Mouse (Mus musculus): Measurements from ENCODE around the gene Rsc1a1. TPM values are rescaled to one million over a fixed set of nuclear protein-coding genes. Genes with fewer than 3 reads are reported as not detected.
A peak's percentile ranks its signal among the peaks of the same experiment; 100 is the strongest.

Gene Rsc1a1
- total and polyA plus RNA-seq, 3 experiments = 4.6 TPM; not detected in 2

DNA sequence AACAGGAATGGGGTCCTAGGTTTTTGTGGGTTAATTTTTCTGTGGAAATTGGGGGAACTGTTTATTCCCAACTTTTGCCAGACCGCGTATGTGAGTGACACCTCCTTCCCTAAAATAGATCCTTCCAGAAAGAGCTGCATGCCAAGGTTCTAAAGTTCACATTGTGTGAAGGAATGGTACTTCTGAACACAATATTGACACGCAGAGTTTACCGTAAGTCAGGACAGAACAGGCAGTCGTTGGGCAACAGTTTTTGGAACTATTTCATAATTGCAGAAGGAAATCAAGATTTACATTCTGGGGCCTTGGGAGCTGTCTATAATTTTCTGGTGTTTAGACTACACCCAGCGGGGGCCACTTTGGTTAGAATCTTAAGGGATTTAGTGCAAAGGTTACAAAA is 36.6 kb upstream of the Rsc1a1 start:
- intact Hi-C loops (cut with DNase I) = loop anchor here (5.0 kb wide), 1 partner anchor 105 kb away; the partner anchor contains the start of gene Tmem82
- Histone ChIP-seq H3K27ac (peak overlapping the region; percentile 92), H3K36me3 (ENCODE audit: control insufficient read depth, insufficient read depth, low read length) (peaks cover 27% of the 10 kb centered on the region), H3K4me3 (peak overlapping the region; percentile 77), H3K27me3 (ENCODE audit: control insufficient read depth, insufficient read depth, low read length) (no peaks in the 10 kb centered on the region), H3K9ac (ENCODE audit: low read depth, low read length) (peak overlapping the region; percentile 55), H3K4me1 (ENCODE audit: control insufficient read depth, insufficient read depth, low read length) (peaks cover 10% of the 10 kb centered on the region), H3K79me2 (replicated peaks; ENCODE audit: control insufficient read depth, insufficient read depth, low read length) (peaks cover 6% of the 10 kb centered on the region)
- TF ChIP-seq POLR2A (IDR thresholded peaks at IDR 0.05; ENCODE audit: insufficient read depth, low read depth, low read length) = no peak
- no peak for TF ChIP-seq CTCF (IDR thresholded peaks at IDR 0.05)
- no peak for TF ChIP-seq EP300 (IDR thresholded peaks at IDR 0.05; ENCODE audit: insufficient read depth, low read depth, low read length)
- WGBS = 11% methylated on average over 6 of the region's 6 CpGs
- no peak for DNase-seq

DNA sequence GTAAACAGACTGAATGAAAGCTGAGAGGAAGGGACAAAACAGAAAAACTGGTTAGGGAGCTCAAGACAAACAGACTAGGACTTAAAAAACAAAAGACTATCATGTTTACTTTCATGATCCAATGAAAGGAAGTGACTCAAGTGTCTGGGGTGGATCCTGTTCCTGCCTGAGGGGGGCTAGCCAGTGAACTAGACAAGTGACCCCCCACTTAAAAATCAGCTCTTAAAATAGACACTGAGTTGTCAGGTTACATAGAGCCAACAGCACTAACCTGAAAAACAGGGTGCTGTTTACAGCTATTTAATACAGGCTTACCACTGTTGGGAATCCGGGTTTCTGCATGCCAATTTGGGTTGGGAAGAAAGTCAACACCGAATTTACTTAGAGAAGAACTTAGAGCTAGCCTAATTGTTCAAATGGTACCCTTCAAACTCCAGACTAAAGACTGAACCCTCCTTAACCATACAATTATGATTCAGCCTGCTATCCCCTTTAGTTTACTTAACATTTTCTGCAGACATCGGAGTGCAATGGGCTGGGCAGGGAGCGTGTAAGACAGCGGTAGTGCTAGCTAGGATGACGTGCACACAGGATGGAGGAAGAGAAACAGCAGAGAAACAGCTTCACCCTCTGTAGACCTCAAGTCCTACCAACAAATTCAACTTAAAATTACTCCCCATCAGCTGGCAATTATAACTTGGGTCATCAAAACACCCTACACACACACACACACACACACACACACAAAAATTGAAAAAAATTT is 35.5 kb upstream of the Rsc1a1 start:
- Histone ChIP-seq H3K4me1 (ENCODE audit: control insufficient read depth, insufficient read depth, low read length) (peaks cover 13% of the 10 kb centered on the region), H3K36me3 (ENCODE audit: control insufficient read depth, insufficient read depth, low read length) (peaks cover 35% of the 10 kb centered on the region), H3K27me3 (ENCODE audit: control insufficient read depth, insufficient read depth, low read length) (no peaks in the 10 kb centered on the region), H3K27ac (peak overlapping the region; percentile 92), H3K9ac (ENCODE audit: low read depth, low read length) (no peak overlapping the region), H3K79me2 (replicated peaks; ENCODE audit: control insufficient read depth, insufficient read depth, low read length) (peaks cover 9% of the 10 kb centered on the region), H3K4me3 (peak overlapping the region; percentile 7; the same call in 1 of the 2 replicates)
- DNase-seq = no peak
- intact Hi-C loops (cut with DNase I) = loop anchor here (5.0 kb wide), 1 partner anchor 104 kb away; the partner anchor contains the start of gene Tmem82
- WGBS = 8% methylated on average over 6 of the region's 6 CpGs
- TF ChIP-seq EP300 (IDR thresholded peaks at IDR 0.05; ENCODE audit: insufficient read depth, low read depth, low read length) (no peak), POLR2A (IDR thresholded peaks at IDR 0.05; ENCODE audit: insufficient read depth, low read depth, low read length) (no peak), CTCF (IDR thresholded peaks at IDR 0.05) (no peak)

GRCm38 (mm10) chr4:141719304-141719703 is 33.9 kb upstream of the Rsc1a1 start:
- no peaks in the 10 kb centered on the region for H3K27me3 ChIP-seq (ENCODE audit: control insufficient read depth, insufficient read depth, low read length)
- TF ChIP-seq EP300 (IDR thresholded peaks at IDR 0.05; ENCODE audit: insufficient read depth, low read depth, low read length) (no peak), POLR2A (IDR thresholded peaks at IDR 0.05; ENCODE audit: insufficient read depth, low read depth, low read length) (no peak), CTCF (IDR thresholded peaks at IDR 0.05) (no peak)
- H3K9ac ChIP-seq (ENCODE audit: low read depth, low read length) = no peak overlapping the region
- H3K4me1 ChIP-seq (ENCODE audit: control insufficient read depth, insufficient read depth, low read length) = peaks cover 24% of the 10 kb centered on the region
- no peak for DNase-seq
- H3K36me3 ChIP-seq (ENCODE audit: control insufficient read depth, insufficient read depth, low read length) = peaks cover 36% of the 10 kb centered on the region
- H3K79me2 ChIP-seq (replicated peaks; ENCODE audit: control insufficient read depth, insufficient read depth, low read length) = peaks cover 13% of the 10 kb centered on the region
- no peak overlapping the region for H3K4me3 ChIP-seq
- intact Hi-C loops (cut with DNase I) = no loop called here
- 87% methylated on average over 1 of the region's 1 CpGs for WGBS
- H3K27ac ChIP-seq = no peak overlapping the region; the same call in 1 of the 2 replicates

DNA sequence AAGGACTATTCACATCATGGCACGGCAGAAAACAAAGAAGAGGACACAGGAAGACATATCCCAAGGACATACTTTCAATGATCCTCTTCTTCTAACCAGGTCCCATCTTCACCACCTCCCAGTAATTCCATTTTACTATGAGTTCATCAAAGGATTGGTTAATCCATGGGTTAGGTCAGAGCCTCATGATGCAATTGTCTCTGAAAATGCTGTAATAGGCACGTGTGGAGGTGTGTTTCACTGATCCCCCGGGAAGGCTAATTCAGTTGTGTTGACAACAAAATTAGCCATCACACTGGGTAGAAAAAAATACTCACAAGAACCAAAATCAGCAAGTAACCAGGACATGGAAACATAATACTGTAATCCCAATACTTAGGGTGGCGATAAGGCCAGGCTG is 32.2 kb upstream of the Rsc1a1 start:
- TF ChIP-seq POLR2A (IDR thresholded peaks at IDR 0.05; ENCODE audit: insufficient read depth, low read depth, low read length) = no peak
- no peak for TF ChIP-seq EP300 (IDR thresholded peaks at IDR 0.05; ENCODE audit: insufficient read depth, low read depth, low read length)
- no peak for TF ChIP-seq CTCF (IDR thresholded peaks at IDR 0.05)
- Histone ChIP-seq H3K9ac (ENCODE audit: low read depth, low read length) (no peak overlapping the region), H3K36me3 (ENCODE audit: control insufficient read depth, insufficient read depth, low read length) (peaks cover 40% of the 10 kb centered on the region), H3K4me3 (no peak overlapping the region), H3K27me3 (ENCODE audit: control insufficient read depth, insufficient read depth, low read length) (no peaks in the 10 kb centered on the region), H3K27ac (no peak overlapping the region), H3K79me2 (replicated peaks; ENCODE audit: control insufficient read depth, insufficient read depth, low read length) (peaks cover 21% of the 10 kb centered on the region), H3K4me1 (ENCODE audit: control insufficient read depth, insufficient read depth, low read length) (peaks cover 25% of the 10 kb centered on the region)
- DNase-seq = no peak
- 62% methylated on average over 4 of the region's 4 CpGs for WGBS
- intact Hi-C loops (cut with DNase I) = no loop called here

DNA sequence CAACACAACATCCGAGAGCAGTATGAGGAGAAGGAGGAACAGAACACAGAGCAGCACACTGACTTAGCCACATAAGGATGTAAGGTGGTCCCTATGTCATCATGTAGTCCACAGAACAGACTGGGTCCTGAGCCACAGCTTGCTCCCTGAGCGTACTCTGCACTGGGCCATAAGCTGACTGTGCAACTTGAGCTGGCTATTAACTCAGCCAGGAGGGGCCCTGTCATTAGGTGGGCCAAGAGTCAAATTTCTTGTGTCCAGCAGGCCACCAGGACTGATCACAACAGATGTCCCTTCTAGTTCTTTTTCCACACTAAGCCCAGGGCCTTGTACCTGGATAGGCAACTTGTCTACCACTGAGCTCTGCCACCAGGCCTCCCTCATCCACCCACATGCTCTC is 29.6 kb upstream of the Rsc1a1 start:
- no peak for DNase-seq
- H3K36me3 ChIP-seq (ENCODE audit: control insufficient read depth, insufficient read depth, low read length) = peaks cover 33% of the 10 kb centered on the region
- peaks cover 19% of the 10 kb centered on the region for H3K4me1 ChIP-seq (ENCODE audit: control insufficient read depth, insufficient read depth, low read length)
- peaks cover 21% of the 10 kb centered on the region for H3K79me2 ChIP-seq (replicated peaks; ENCODE audit: control insufficient read depth, insufficient read depth, low read length)
- no peak overlapping the region for H3K9ac ChIP-seq (ENCODE audit: low read depth, low read length)
- WGBS = 37% methylated on average over 2 of the region's 2 CpGs
- H3K27me3 ChIP-seq (ENCODE audit: control insufficient read depth, insufficient read depth, low read length) = no peaks in the 10 kb centered on the region
- intact Hi-C loops (cut with DNase I) = no loop called here
- H3K27ac ChIP-seq = peak overlapping the region; percentile 4
- TF ChIP-seq POLR2A (IDR thresholded peaks at IDR 0.05; ENCODE audit: insufficient read depth, low read depth, low read length) (no peak), CTCF (IDR thresholded peaks at IDR 0.05) (no peak), EP300 (IDR thresholded peaks at IDR 0.05; ENCODE audit: insufficient read depth, low read depth, low read length) (no peak)
- H3K4me3 ChIP-seq = no peak overlapping the region

GRCm38 (mm10) chr4:141713598-141714142 is 28.3 kb upstream of the Rsc1a1 start:
- no peak for DNase-seq
- Histone ChIP-seq H3K4me3 (no peak overlapping the region), H3K79me2 (replicated peaks; ENCODE audit: control insufficient read depth, insufficient read depth, low read length) (peaks cover 24% of the 10 kb centered on the region), H3K4me1 (ENCODE audit: control insufficient read depth, insufficient read depth, low read length) (peaks cover 19% of the 10 kb centered on the region), H3K27me3 (ENCODE audit: control insufficient read depth, insufficient read depth, low read length) (no peaks in the 10 kb centered on the region), H3K27ac (no peak overlapping the region), H3K36me3 (ENCODE audit: control insufficient read depth, insufficient read depth, low read length) (peaks cover 36% of the 10 kb centered on the region), H3K9ac (ENCODE audit: low read depth, low read length) (no peak overlapping the region)
- TF ChIP-seq POLR2A (IDR thresholded peaks at IDR 0.05; ENCODE audit: insufficient read depth, low read depth, low read length) = no peak
- WGBS = 79% methylated on average over 5 of the region's 5 CpGs
- intact Hi-C loops (cut with DNase I) = no loop called here

Measured in heart, adult 2 months (tissue).